Mouse (Mus musculus): ENCODE measurements around the gene Nrl.
A peak's percentile ranks its signal among the peaks of the same experiment; 100 is the strongest.

Nrl gene

GRCm38 (mm10) chr14:55524785-55525184 is at the start of gene Nrl:
TSS of gene Nrl (minus strand) at chr14:55524981.
- no peak for DNase-seq (ENCODE audit: low read depth in 2 of 2, low spot score in 2 of 2)

- no peak for DNase-seq (ENCODE audit: low read depth in 2 of 2, low spot score in 2 of 2)
These were observed 47.0 kb upstream of the Nrl start for GRCm38 (mm10) chr14:55571760-55572159.

- DNase-seq (ENCODE audit: low read depth in 2 of 2, low spot score in 2 of 2): no peak
These were observed 45.8 kb upstream of the Nrl start for GRCm38 (mm10) chr14:55570588-55570987.

GRCm38 (mm10) chr14:55567496-55567895 is 42.7 kb upstream of the Nrl start:
- no peak for DNase-seq (ENCODE audit: low read depth in 2 of 2, low spot score in 2 of 2)

GRCm38 (mm10) chr14:55565748-55566147 is 41.0 kb upstream of the Nrl start:
- no peak for DNase-seq (ENCODE audit: low read depth in 2 of 2, low spot score in 2 of 2)

GRCm38 (mm10) chr14:55563249-55563648 is 38.5 kb upstream of the Nrl start:
- DNase-seq (ENCODE audit: low read depth in 2 of 2, low spot score in 2 of 2): no peak

- DNase-seq (ENCODE audit: low read depth in 2 of 2, low spot score in 2 of 2): no peak
These were observed 37.1 kb upstream of the Nrl start for GRCm38 (mm10) chr14:55561860-55562259.

GRCm38 (mm10) chr14:55560202-55561073 is 35.7 kb upstream of the Nrl start, which contains the start of gene A730061H03Rik:
TSS of gene A730061H03Rik (minus strand) at chr14:55560406.
- DNase-seq (ENCODE audit: low read depth in 2 of 2, low spot score in 2 of 2): peak; percentile 96 to 98

- peak; percentile 68 to 77 for DNase-seq (ENCODE audit: low read depth in 2 of 2, low spot score in 2 of 2)
These were observed 35.0 kb upstream of the Nrl start, which contains the start of gene Dcaf11 for GRCm38 (mm10) chr14:55559799-55560201. TSS of gene Dcaf11 (plus strand) at chr14:55560006.

- no peak for DNase-seq (ENCODE audit: low read depth in 2 of 2, low spot score in 2 of 2)
These were observed 34.1 kb upstream of the Nrl start for GRCm38 (mm10) chr14:55558740-55559448.

- DNase-seq (ENCODE audit: low read depth in 2 of 2, low spot score in 2 of 2): no peak
These were observed 32.8 kb upstream of the Nrl start for GRCm38 (mm10) chr14:55557587-55557986.

- peak; percentile 51 to 68 for DNase-seq (ENCODE audit: low read depth in 2 of 2, low spot score in 2 of 2)
These were observed 32.2 kb upstream of the Nrl start for GRCm38 (mm10) chr14:55557003-55557402.

GRCm38 (mm10) chr14:55555788-55556187 is 31.0 kb upstream of the Nrl start:
- no peak for DNase-seq (ENCODE audit: low read depth in 2 of 2, low spot score in 2 of 2)

GRCm38 (mm10) chr14:55554635-55555034 is 29.9 kb upstream of the Nrl start:
- no peak for DNase-seq (ENCODE audit: low read depth in 2 of 2, low spot score in 2 of 2)

GRCm38 (mm10) chr14:55551794-55552193 is 27.0 kb upstream of the Nrl start:
- DNase-seq (ENCODE audit: low read depth in 2 of 2, low spot score in 2 of 2): no peak

GRCm38 (mm10) chr14:55551347-55551746 is 26.6 kb upstream of the Nrl start:
- no peak for DNase-seq (ENCODE audit: low read depth in 2 of 2, low spot score in 2 of 2)

GRCm38 (mm10) chr14:55550191-55550590 is 25.4 kb upstream of the Nrl start:
- no peak for DNase-seq (ENCODE audit: low read depth in 2 of 2, low spot score in 2 of 2)

- DNase-seq (ENCODE audit: low read depth in 2 of 2, low spot score in 2 of 2): no peak
These were observed 19.6 kb upstream of the Nrl start for GRCm38 (mm10) chr14:55544334-55544733.

GRCm38 (mm10) chr14:55542268-55542667 is 17.5 kb upstream of the Nrl start:
- DNase-seq (ENCODE audit: low read depth in 2 of 2, low spot score in 2 of 2): no peak

GRCm38 (mm10) chr14:55540787-55541321 is 16.1 kb upstream of the Nrl start:
- peak; percentile 20 to 53 for DNase-seq (ENCODE audit: low read depth in 2 of 2, low spot score in 2 of 2)

GRCm38 (mm10) chr14:55540067-55540786 is 15.4 kb upstream of the Nrl start, which contains the start of gene Pck2:
TSS of gene Pck2 (plus strand) at chr14:55540266.
- peak in 1 of 2 experiments; percentile 34 for DNase-seq (ENCODE audit: low read depth in 2 of 2, low spot score in 2 of 2)
